Mouse (Mus musculus) bone marrow macrophage, adult 2 months (primary cell): ENCODE results near the gene Cdc42se2. TPM values are rescaled to one million over a fixed set of nuclear protein-coding genes. Genes with fewer than 3 reads are reported as not detected.

ENCODE experiments used
- H3K27ac ChIP-seq: 2 replicates; pipeline ENCODE4 v1.5.1; 2012; ENCODE audit warnings: low read depth, low read length; ENCODE audit not compliant: insufficient read depth
- H3K4me1 ChIP-seq: 2 replicates; pipeline ENCODE4 v1.6.1; 2012; ENCODE audit warnings: low read length; ENCODE audit not compliant: control insufficient read depth, insufficient read depth
- H3K4me3 ChIP-seq: 2 replicates; pipeline ENCODE4 v1.5.1; 2012; ENCODE audit warnings: mild to moderate bottlenecking, low read length, moderate library complexity; ENCODE audit not compliant: insufficient read depth
- CTCF ChIP-seq: IDR thresholded peaks from 2 replicates; pipeline ENCODE4 v1.5.1; 2012; ENCODE audit warnings: low read depth, mild to moderate bottlenecking, low read length, moderate library complexity
- POLR2A ChIP-seq: IDR thresholded peaks from 2 replicates; pipeline ENCODE4 v1.6.1; 2012; ENCODE audit warnings: mild to moderate bottlenecking, low read depth, low read length, borderline replicate concordance
- polyA plus RNA-seq: library from polyadenylated mRNA; stranded (reverse); fragments of >200 nt; gene quantifications from 2 replicates; pipeline ENCODE4 v1.2.4, GENCODE M21; 2012; ENCODE audit not compliant: missing spikeins, insufficient read depth, insufficient read length

Gene Cdc42se2
- polyA plus RNA-seq, 1 experiment = 128 TPM

DNA sequence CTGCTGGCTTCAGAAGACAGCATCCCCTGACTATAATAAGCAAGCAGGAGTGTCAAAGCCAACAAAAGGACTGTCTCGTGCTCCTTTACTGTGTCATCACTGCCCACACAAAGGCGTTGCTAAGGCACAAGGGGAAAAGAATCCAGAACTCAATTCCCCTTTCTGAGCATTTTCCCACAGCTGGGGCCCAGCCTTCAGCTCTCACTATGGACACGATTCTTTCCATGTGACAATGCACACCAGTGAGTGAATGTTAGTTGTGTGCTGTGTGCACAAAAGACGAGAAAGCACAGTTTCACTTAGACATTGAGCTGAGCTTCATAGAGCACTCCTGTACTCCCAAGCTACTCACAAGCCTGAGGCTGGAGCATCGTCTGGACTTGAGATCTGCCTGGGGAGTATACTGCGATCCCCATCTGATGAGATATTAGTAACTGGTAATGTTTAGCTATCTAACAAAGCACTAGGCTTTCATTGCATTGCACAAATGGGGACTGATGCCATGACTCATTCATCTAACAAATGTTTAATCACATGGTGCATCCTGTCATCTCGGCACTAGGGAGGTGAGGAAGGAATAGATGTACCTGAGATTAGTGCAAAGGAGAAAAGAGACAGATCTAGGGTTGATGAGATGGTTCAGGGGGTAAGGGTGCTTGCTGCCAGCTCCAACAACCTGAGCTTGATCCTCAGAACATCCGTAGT, 25.5 kb upstream of the Cdc42se2 start:
- H3K27ac ChIP-seq = peak overlapping the region; percentile 45
- no peak overlapping the region for H3K4me3 ChIP-seq
- TF ChIP-seq CTCF (no peak), POLR2A (no peak)
- peaks cover 34% of the 10 kb centered on the region for H3K4me1 ChIP-seq

DNA sequence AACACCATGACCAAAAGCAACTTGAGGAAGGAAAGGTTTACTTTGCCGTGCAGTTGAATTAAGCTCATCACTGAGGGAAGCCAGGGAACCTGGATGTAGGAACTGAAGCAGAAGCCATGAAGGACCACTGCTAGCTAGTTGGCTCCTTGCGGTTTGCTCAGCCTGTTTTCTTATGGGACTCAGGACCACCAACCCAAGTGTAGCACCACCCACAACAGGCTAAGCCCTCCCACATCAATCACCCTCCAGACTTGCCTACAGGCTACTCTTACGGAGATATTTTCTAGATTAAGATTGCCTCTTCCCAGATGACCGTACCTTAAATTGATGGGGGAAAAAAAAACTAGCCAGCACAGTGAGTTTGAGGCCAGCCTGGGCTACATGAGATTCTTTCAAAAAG, 24.8 kb upstream of the Cdc42se2 start:
- Histone ChIP-seq H3K27ac (peak overlapping the region; percentile 45), H3K4me3 (no peak overlapping the region), H3K4me1 (peaks cover 39% of the 10 kb centered on the region)
- TF ChIP-seq CTCF = no peak
- TF ChIP-seq POLR2A = no peak

DNA sequence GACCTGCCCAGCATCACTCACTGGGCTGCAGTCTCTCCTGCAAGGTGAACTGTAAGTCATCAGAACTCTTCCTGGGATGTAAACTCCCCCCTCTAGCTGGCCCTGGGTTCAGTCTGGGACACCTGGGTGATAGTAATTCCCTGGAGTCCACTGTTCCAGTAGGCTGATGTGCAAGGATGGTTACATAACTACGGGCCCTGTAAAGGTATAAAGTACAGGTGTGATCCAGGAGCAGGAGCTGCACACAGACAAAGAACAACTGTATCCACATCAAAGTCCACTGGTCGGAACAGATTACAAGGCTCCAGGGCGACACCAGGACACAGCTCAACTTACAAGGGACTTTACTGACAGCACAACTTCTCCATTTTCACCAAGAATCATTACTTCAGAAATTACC, 23.6 kb upstream of the Cdc42se2 start:
- H3K4me3 ChIP-seq = no peak overlapping the region
- TF ChIP-seq CTCF (no peak), POLR2A (no peak)
- no peak overlapping the region for H3K27ac ChIP-seq
- H3K4me1 ChIP-seq = peaks cover 44% of the 10 kb centered on the region

DNA sequence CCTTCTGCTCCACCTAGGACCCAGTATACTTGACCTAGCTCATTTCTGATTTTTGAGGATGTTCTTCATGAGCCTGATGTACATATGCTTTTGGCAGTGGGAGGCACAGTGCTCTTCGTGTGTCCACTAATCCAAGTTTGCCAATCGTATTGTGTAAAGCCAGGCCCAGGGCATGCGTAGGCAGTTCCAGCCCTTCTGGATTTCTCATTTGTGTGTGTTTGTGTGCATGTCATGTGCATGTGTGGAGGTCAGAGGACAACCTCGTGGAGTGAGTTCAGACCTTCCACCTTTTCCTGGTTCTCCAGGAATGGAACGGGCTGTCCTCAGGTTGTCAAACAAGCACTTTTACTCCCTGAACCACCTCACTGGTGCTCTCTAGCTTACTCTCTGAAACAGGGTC, 22.1 kb upstream of the Cdc42se2 start:
- no peak overlapping the region for H3K4me3 ChIP-seq

DNA sequence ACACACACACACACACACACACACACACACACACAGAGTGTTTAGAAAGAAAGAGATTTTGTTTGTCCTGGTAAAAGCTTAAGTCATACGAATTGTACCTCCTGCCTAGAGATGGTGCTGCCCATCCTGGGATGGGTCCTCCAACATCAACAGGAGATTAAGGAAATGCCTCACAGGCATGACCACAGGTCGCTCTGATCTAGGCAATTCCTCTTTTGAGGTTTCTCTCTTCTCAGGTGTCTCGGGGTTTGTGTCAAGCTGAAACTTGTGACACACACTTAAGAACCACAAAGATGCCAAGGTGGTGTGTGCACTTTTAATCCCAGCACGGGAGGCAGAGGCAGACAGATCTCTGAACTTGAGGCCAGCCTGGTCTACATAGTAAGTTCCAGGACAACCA, 20.7 kb upstream of the Cdc42se2 start:
- Histone ChIP-seq H3K27ac (peak overlapping the region; percentile 88), H3K4me1 (peaks cover 45% of the 10 kb centered on the region), H3K4me3 (no peak overlapping the region)
- TF ChIP-seq POLR2A (no peak), CTCF (no peak)

More for the DNA sequence above, 22.1 kb upstream of the Cdc42se2 start:
- no peak overlapping the region for H3K27ac ChIP-seq
- TF ChIP-seq CTCF = no peak
- TF ChIP-seq POLR2A = no peak
- peaks cover 47% of the 10 kb centered on the region for H3K4me1 ChIP-seq

DNA sequence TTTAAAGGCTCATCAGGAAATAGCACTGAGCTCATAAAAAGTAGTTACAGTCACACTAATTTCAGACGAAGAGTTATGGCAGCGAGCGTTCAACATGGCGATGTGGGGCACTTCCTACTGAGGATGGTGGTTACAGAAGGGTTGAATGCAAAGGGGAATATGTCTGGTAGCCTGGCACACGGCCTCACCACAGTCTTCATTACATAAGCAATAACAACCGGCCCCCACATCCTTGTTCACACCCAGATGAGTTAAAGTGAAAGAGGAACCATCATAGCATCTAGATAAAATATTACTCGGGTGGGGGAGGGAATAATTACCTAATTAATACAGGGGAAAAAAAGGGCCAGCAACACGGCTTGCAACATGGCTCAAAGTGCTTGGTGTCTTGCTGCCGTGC, 20.2 kb upstream of the Cdc42se2 start:
- Histone ChIP-seq H3K4me1 (peaks cover 46% of the 10 kb centered on the region), H3K27ac (peak overlapping the region; percentile 92), H3K4me3 (0 out of 2 replicates have a peak overlapping the region, but pooled peaks have one; percentile 7)
- no peak for TF ChIP-seq POLR2A
- no peak for TF ChIP-seq CTCF

DNA sequence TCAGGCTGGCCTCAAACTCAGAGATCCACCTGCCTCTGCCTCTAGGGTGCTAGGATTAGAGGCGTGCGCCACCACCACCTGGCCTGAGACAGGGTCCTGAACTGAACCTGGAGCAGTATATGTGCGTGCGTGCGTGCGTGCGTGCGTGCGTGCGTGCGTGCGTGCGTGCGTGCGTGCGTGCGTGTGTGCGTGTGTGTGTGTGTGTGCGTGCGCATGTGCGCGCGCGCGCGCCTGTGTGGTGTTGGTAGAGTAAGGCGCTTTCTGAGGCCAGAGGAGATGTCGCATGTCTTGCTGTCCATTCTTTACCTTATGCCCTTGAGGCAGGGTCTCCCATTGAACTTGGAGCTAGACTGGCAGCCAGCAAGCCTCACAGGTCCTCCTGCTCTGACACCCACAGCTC, 19.4 kb upstream of the Cdc42se2 start:
- H3K4me1 ChIP-seq = peaks cover 40% of the 10 kb centered on the region
- TF ChIP-seq POLR2A (no peak), CTCF (no peak)
- peak overlapping the region; percentile 92 for H3K27ac ChIP-seq
- no peak overlapping the region for H3K4me3 ChIP-seq

DNA sequence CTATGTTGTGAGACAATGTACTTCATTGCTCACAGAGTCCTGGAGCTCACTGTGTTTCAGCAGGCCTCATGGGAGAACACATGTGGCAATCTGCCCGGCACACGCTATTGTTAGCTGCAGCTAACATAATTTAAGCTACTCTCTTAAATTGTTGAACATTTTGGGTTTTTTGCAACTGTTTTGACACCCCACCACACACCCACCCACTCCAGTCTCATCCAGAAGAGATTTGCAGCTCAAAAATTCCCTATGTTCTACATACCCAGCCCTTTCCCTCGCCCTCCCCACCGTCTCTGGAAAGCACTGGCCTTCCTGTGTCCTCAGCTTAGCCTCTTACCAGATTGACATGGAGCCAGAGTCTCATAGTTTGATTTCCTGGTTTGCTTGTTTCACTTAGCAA, 17.7 kb upstream of the Cdc42se2 start:
- TF ChIP-seq POLR2A (no peak), CTCF (no peak)
- Histone ChIP-seq H3K4me3 (no peak overlapping the region), H3K27ac (no peak overlapping the region)

DNA sequence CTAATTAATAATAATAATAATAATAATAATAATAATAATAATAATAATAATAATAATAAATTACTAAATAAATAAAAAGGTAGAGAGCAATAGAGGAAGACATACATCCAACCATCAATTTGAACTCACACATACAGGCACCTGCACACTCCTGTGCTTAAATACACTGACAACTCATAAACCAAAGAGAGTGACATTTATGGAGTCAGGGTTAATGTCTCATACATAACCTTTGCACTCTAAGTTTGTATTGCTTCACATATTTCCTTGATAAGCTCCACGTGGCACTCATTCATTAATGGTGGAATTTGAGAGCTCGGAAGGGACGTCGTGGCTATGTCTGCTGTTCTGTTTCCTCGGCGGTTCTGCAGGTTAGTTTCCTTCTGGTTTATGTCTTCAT, 15.1 kb upstream of the Cdc42se2 start:
- peak overlapping the region; percentile 87 for H3K27ac ChIP-seq
- peaks cover 30% of the 10 kb centered on the region for H3K4me1 ChIP-seq
- no peak for TF ChIP-seq CTCF
- no peak for TF ChIP-seq POLR2A
- H3K4me3 ChIP-seq = no peak overlapping the region

More for the DNA sequence above, 17.7 kb upstream of the Cdc42se2 start:
- H3K4me1 ChIP-seq = peaks cover 38% of the 10 kb centered on the region

DNA sequence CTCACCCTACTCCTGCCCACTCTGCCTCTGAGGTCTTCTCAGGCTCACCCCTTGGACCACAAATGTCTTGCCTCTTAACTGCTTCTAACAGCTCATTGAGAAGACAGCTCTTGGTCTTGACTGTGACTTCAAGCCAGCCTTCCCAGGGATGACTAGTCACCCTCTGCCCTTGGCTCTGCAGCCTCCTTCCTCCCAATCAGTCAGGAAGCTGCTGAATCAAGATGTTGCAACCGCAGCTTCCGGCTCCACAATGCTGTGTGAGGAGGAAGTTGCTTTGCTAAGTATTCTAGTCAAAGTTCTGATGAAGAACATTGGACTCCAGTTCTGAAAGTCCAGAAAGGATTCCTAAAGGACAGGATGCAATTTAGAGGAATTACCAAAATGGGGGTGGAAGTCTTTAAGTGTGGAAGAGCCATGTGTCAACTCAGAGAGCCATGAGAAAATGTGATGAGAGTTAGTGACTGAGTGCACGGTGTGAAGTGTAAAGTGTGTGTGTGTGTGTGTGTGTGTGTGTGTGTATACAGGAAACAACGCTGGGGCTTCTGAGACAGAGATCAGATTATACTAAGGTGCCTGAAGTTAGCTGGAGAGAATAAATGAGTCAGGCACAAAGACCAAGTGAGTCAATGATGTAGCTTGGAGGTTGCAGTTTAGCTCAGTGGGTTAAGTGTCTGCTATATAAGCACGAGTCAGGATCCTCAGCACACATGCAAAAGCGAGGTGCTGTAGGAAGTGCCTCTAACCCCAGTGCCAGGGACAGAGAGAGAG, 14.5 kb upstream of the Cdc42se2 start:
- peak overlapping the region; percentile 87 for H3K27ac ChIP-seq
- H3K4me3 ChIP-seq = peak overlapping the region; percentile 20
- TF ChIP-seq POLR2A (no peak), CTCF (no peak)
- peaks cover 27% of the 10 kb centered on the region for H3K4me1 ChIP-seq

DNA sequence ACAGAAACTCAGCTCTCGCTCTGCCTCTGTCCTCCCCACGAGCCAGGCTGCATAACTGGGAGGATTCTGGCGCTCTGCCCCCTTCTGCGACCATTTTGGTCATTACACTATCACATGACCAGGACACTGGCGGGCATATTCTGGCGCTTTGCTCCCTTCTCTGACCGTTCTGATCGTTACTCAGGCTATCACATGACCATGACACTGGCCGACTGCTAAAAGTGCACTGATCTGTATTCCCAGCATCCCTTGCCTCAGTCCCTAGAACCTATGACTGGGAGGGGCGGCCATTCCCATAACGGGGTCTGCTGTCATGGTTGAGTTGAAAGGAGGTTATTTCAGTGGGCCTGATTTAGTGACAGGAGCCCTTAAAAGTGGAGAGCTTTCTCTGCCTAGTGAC, 9.1 kb upstream of the Cdc42se2 start:
- no peak overlapping the region for H3K27ac ChIP-seq
- H3K4me3 ChIP-seq = no peak overlapping the region
- H3K4me1 ChIP-seq = peaks cover 20% of the 10 kb centered on the region
- no peak for TF ChIP-seq POLR2A
- TF ChIP-seq CTCF = no peak
